Mouse (Mus musculus) intestine, embryonic 15.5 days (tissue): ENCODE data around the gene Zbtb2. TPM values are rescaled to one million over a fixed set of nuclear protein-coding genes. Genes with fewer than 3 reads are reported as not detected.
A peak's percentile ranks its signal among the peaks of the same experiment; 100 is the strongest.

ENCODE experiments used
- ATAC-seq: fragments of 200-750 bp; cut with Nextera tagmentation; 2 replicates; pipeline ENCODE4 v1.8.0; 2017; ENCODE audit warnings: moderate TSS enrichment, moderate library complexity
- H3K27ac ChIP-seq: fragments of 300-500 bp; sonication (generic); 2 replicates; pipeline ENCODE4 v1.5.1; 2015; ENCODE audit warnings: mild to moderate bottlenecking, inconsistent platforms
- H3K27me3 ChIP-seq: fragments of 300-500 bp; sonication (generic); replicated peaks from 2 replicates; pipeline ENCODE4 v1.6.1; 2015; ENCODE audit warnings: inconsistent platforms
- H3K36me3 ChIP-seq: fragments of 300-500 bp; sonication (generic); 2 replicates; pipeline ENCODE4 v1.6.1; 2015; ENCODE audit warnings: inconsistent platforms
- H3K4me1 ChIP-seq: fragments of 300-500 bp; sonication (generic); replicated peaks from 2 replicates; pipeline ENCODE4 v1.6.1; 2015; ENCODE audit warnings: inconsistent platforms
- H3K4me2 ChIP-seq: fragments of 300-500 bp; sonication (generic); replicated peaks from 2 replicates; pipeline ENCODE4 v1.6.1; 2015; ENCODE audit warnings: mild to moderate bottlenecking, inconsistent platforms
- H3K4me3 ChIP-seq: fragments of 300-500 bp; sonication (generic); replicated peaks from 2 replicates; pipeline ENCODE4 v1.5.1; 2015; ENCODE audit warnings: inconsistent platforms
- H3K9ac ChIP-seq: fragments of 300-500 bp; sonication (generic); 2 replicates; pipeline ENCODE4 v1.6.1; 2015; ENCODE audit warnings: inconsistent platforms
- H3K9me3 ChIP-seq: fragments of 300-500 bp; sonication (generic); 2 replicates; pipeline ENCODE4 v1.6.1; 2016; ENCODE audit warnings: inconsistent platforms
- WGBS: fragments of 180-500 bp; shearing (Covaris S2); methylation state at CpG from one replicate; pipeline ENCODE4 v1.1.7; 2015; 5-methylcytosine and 5-hydroxymethylcytosine counted together
- polyA plus RNA-seq: library from polyadenylated mRNA; unstranded; fragments of >200 nt; fragmentation: Nextera tagmentation; extraction: Ambion mirVana; gene quantifications from 2 replicates; pipeline ENCODE4 v1.2.1, GENCODE M21; 2015

Zbtb2 gene
- polyA plus RNA-seq, 1 experiment from 2014 or later, result 12.0 TPM

GRCm38 (mm10) chr10:4354371-4355260 is 33.3 kb downstream of the Zbtb2 start:
- WGBS, result 82% methylated on average over 38 of the region's 38 CpGs
- Histone ChIP-seq H3K36me3 (peaks cover 20% of the 10 kb centered on the region), H3K27ac (no peak overlapping the region)

DNA sequence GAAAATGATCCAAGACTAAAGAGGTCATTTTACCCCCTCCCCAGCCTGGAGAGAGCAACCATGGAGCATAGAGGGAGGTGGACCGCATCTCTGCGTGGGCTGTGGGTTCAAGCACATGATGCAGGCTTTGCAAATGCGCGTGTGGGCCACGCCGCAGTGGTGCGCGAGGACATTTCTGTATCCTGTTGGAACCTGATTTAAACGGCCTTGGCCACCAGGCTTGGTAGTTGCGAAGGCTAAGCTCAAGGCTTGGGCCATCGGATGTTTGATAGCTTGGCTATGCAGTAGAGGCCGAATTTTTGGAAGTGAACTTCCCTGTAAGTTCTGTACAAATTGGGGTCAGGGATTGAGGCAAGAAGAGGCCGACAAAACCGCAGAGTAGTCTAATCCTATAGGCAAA is 40.3 kb downstream of the Zbtb2 start:
- Histone ChIP-seq H3K4me2 (no peak overlapping the region), H3K27ac (no peak overlapping the region), H3K4me3 (no peak overlapping the region), H3K27me3 (no peaks in the 10 kb centered on the region), H3K9ac (no peak overlapping the region), H3K4me1 (peaks cover 9% of the 10 kb centered on the region; the same call in 1 of the 2 replicates), H3K9me3 (no peaks in the 10 kb centered on the region), H3K36me3 (no peaks in the 10 kb centered on the region)
- WGBS, result 96% methylated on average over 14 of the region's 14 CpGs
- no peak for ATAC-seq

More at GRCm38 (mm10) chr10:4354371-4355260, 33.3 kb downstream of the Zbtb2 start:
- Histone ChIP-seq H3K9ac (no peak overlapping the region), H3K9me3 (no peaks in the 10 kb centered on the region), H3K4me2 (no peak overlapping the region), H3K4me1 (no peaks in the 10 kb centered on the region), H3K4me3 (no peak overlapping the region), H3K27me3 (no peaks in the 10 kb centered on the region)
- no peak for ATAC-seq

GRCm38 (mm10) chr10:4347136-4347492 is 40.8 kb downstream of the Zbtb2 start:
- peak; percentile 61 for ATAC-seq
- WGBS, result 55% methylated on average over 4 of the region's 4 CpGs
- H3K4me3 ChIP-seq, result no peak overlapping the region

DNA sequence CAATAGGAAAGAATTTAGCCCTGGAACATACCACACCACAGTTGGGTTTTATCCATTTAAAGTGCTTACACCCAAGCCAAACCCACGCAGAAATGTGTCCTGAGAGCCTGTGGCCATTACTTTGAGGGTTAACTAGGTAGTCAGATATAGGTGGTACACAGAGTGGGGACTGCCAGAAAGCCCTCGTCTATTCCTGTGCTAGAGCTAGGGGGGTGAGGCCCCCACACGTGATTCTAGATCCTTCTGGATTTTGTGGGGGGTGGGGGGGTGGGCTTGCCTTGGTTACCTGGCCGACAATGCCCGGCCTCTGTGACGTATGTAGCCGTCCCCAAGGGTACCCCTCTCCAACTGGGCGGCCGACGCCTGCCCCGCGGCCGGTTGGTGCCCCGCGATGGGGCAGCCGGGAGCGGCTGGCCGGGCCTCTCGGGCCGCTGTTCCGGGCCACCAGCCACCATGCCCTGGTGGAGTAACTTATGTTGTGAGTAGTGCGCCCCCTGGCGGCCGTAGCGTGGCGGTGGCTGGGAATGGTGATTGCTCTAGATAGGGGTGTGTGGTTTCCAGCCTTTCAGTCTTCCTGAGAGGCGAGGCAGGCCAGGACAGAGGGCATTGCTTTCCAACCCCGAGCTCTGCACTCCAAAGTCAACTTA is 41.3 kb downstream of the Zbtb2 start:
- Histone ChIP-seq H3K27me3 (no peaks in the 10 kb centered on the region), H3K36me3 (no peaks in the 10 kb centered on the region), H3K27ac (no peak overlapping the region), H3K4me3 (peak overlapping the region; percentile 33), H3K9me3 (no peaks in the 10 kb centered on the region), H3K4me1 (peaks cover 9% of the 10 kb centered on the region; the same call in 1 of the 2 replicates), H3K9ac (peak overlapping the region; percentile 42), H3K4me2 (peak overlapping the region; percentile 69)
- peak; percentile 94 for ATAC-seq
- 11% methylated on average over 28 of the region's 28 CpGs for WGBS

More at GRCm38 (mm10) chr10:4347136-4347492, 40.8 kb downstream of the Zbtb2 start:
- H3K9me3 ChIP-seq, result no peaks in the 10 kb centered on the region
- H3K27ac ChIP-seq, result no peak overlapping the region
- H3K27me3 ChIP-seq, result no peaks in the 10 kb centered on the region
- peak overlapping the region; percentile 42; the same call in 1 of the 2 replicates for H3K9ac ChIP-seq
- H3K4me2 ChIP-seq, result peak overlapping the region; percentile 69
- peaks cover 9% of the 10 kb centered on the region; the same call in 1 of the 2 replicates for H3K4me1 ChIP-seq
- no peaks in the 10 kb centered on the region for H3K36me3 ChIP-seq

DNA sequence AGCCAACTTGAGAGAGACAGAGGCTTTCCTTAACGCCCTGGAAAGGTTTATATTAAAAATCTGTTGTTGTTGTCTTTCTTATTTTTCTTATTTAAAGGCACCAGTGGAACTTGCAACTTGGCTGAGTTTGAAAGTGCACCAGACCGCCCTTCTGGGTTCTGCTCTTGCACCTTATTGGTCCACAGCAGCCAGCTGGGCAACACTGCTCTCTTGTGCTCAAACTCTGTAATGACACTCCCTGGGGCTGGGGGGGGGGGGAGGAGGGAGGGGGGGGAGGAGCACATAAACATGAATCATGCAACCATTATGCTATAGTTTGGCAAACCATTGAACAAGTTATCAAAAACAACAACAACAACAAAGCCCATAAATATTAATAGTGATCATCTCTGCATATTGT is 46.5 kb downstream of the Zbtb2 start:
- peak; percentile 48; the same call in 1 of the 2 replicates for ATAC-seq
- 18% methylated on average over 2 of the region's 2 CpGs for WGBS
- H3K36me3 ChIP-seq, result no peaks in the 10 kb centered on the region

GRCm38 (mm10) chr10:4338863-4339461 is 48.9 kb downstream of the Zbtb2 start:
- H3K27ac ChIP-seq, result peak overlapping the region; percentile 68; the same call in 1 of the 2 replicates
- ATAC-seq, result no peak
- no peaks in the 10 kb centered on the region for H3K9me3 ChIP-seq
- H3K4me1 ChIP-seq, result peaks cover 9% of the 10 kb centered on the region
- peak overlapping the region; percentile 14; the same call in 1 of the 2 replicates for H3K4me3 ChIP-seq
- peak overlapping the region; percentile 49 for H3K4me2 ChIP-seq
- H3K9ac ChIP-seq, result no peak overlapping the region
- 40% methylated on average over 15 of the region's 15 CpGs for WGBS
- H3K36me3 ChIP-seq, result no peaks in the 10 kb centered on the region
- H3K27me3 ChIP-seq, result no peaks in the 10 kb centered on the region

More for the DNA sequence above, 46.5 kb downstream of the Zbtb2 start:
- no peaks in the 10 kb centered on the region for H3K9me3 ChIP-seq
- H3K9ac ChIP-seq, result no peak overlapping the region
- H3K4me3 ChIP-seq, result no peak overlapping the region
- no peak overlapping the region for H3K27ac ChIP-seq
- peaks cover 11% of the 10 kb centered on the region for H3K4me1 ChIP-seq
- no peaks in the 10 kb centered on the region for H3K27me3 ChIP-seq
- no peak overlapping the region for H3K4me2 ChIP-seq

DNA sequence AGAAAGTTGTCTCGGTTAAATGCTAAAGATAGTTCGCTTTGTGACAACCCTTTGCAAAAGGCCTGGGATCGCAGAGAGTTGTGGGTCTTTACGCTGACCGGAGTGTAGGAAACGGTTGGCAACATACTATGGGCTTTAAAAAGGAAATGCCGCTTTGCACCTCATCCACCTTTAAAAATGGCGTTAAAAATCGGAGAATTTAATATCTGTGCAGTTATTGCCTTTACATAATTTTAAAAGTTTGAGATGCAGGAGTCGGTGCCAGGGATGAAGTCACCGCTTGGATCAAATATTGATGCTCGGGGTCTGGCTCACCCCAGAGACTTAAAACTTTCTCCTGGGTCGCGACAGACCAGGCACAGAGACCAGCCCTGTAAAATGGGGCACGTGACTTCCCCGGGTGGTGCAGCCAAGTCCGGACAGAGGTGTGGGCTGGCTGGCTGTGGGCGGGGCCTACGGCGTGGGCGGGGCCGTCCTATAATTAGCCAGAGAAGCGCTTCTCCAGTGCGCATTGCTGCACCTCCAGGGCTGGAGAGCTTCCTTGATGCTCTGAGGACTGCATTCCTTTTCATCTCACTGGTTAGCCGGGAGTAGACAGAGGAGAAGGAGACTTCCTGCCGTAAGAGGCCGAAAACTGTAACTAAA is 53.7 kb downstream of the Zbtb2 start:
- 5% methylated on average over 27 of the region's 27 CpGs for WGBS
- H3K4me3 ChIP-seq, result peak overlapping the region; percentile 35
- ATAC-seq, result peak; percentile 97

DNA sequence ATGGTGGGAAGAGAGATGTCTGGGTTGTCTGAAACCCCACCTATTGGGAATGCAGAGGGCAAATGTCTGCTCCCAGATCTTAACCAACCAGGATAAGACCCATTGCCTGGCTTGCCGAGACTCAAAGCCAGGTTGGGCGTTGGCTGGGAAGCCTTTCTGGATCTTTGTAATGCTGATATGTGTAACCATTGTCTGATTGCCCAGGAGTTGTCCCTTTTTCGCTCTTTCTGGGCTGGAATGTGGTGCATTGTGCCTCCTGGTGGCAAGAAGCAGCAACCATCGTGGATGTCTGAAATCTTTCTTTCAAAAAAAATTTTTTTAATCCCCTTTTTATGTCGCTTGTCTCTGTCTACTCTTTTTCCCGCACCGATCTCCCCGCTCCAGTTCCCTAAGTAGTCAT is 54.6 kb downstream of the Zbtb2 start:
- H3K27ac ChIP-seq, result 0 out of 2 replicates have a peak overlapping the region, but pooled peaks have one; percentile 51
- no peak overlapping the region for H3K4me3 ChIP-seq
- ATAC-seq, result peak; percentile 29; the same call in 1 of the 2 replicates
- no peak overlapping the region for H3K9ac ChIP-seq
- WGBS, result 12% methylated on average over 8 of the region's 8 CpGs
- H3K36me3 ChIP-seq, result no peaks in the 10 kb centered on the region
- H3K9me3 ChIP-seq, result no peaks in the 10 kb centered on the region
- H3K27me3 ChIP-seq, result no peaks in the 10 kb centered on the region
- H3K4me2 ChIP-seq, result peak overlapping the region; percentile 68
- H3K4me1 ChIP-seq, result no peaks in the 10 kb centered on the region

More for the DNA sequence above, 53.7 kb downstream of the Zbtb2 start:
- H3K27ac ChIP-seq, result peak overlapping the region; percentile 51
- no peaks in the 10 kb centered on the region for H3K27me3 ChIP-seq
- no peaks in the 10 kb centered on the region for H3K9me3 ChIP-seq
- H3K4me1 ChIP-seq, result peaks cover 5% of the 10 kb centered on the region; the same call in 1 of the 2 replicates
- H3K9ac ChIP-seq, result peak overlapping the region; percentile 33
- H3K36me3 ChIP-seq, result no peaks in the 10 kb centered on the region
- H3K4me2 ChIP-seq, result peak overlapping the region; percentile 68

GRCm38 (mm10) chr10:4332228-4332979 is 55.5 kb downstream of the Zbtb2 start:
- WGBS, result 59% methylated on average over 7 of the region's 7 CpGs
- no peak overlapping the region for H3K9ac ChIP-seq
- no peak overlapping the region for H3K4me3 ChIP-seq
- H3K27ac ChIP-seq, result no peak overlapping the region
- no peaks in the 10 kb centered on the region for H3K27me3 ChIP-seq
- no peaks in the 10 kb centered on the region for H3K4me1 ChIP-seq
- no peak for ATAC-seq
- H3K9me3 ChIP-seq, result no peaks in the 10 kb centered on the region
- H3K36me3 ChIP-seq, result no peaks in the 10 kb centered on the region
- no peak overlapping the region for H3K4me2 ChIP-seq

DNA sequence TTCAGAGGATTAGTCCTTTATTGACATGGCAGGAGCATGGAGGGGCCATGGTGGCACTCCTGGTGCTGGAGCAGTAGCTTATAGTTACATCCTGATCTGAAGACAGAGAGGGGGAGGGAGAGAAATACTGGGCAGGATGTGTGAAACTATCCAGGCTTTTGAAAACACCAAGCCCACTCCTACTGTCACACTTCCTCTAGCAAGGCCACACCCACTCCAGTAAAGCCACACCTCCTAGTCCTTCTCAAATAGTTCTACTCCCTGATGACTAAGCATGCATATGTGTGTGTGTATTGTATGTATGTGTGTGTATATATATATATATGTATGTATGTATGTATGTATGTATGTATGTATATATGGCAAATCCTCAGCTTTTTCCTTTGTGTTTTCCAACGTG is 60.2 kb downstream of the Zbtb2 start:
- H3K4me3 ChIP-seq, result no peak overlapping the region
- H3K4me2 ChIP-seq, result no peak overlapping the region
- no peaks in the 10 kb centered on the region for H3K36me3 ChIP-seq
- H3K27ac ChIP-seq, result no peak overlapping the region
- H3K9me3 ChIP-seq, result no peaks in the 10 kb centered on the region
- no peaks in the 10 kb centered on the region; the same call in 1 of the 2 replicates for H3K4me1 ChIP-seq
- H3K27me3 ChIP-seq, result no peaks in the 10 kb centered on the region
- 88% methylated on average over 1 of the region's 1 CpGs for WGBS
- no peak for ATAC-seq
- H3K9ac ChIP-seq, result no peak overlapping the region

- H3K9ac ChIP-seq, result no peak overlapping the region
- H3K36me3 ChIP-seq, result no peaks in the 10 kb centered on the region
- ATAC-seq, result peak; percentile 41; the same call in 1 of the 2 replicates
- no peak overlapping the region for H3K4me2 ChIP-seq
- no peaks in the 10 kb centered on the region; the same call in 1 of the 2 replicates for H3K4me1 ChIP-seq
- no peaks in the 10 kb centered on the region for H3K9me3 ChIP-seq
- no peaks in the 10 kb centered on the region for H3K27me3 ChIP-seq
- H3K4me3 ChIP-seq, result no peak overlapping the region
- no peak overlapping the region; the same call in 1 of the 2 replicates for H3K27ac ChIP-seq
- WGBS, result 21% methylated on average over 5 of the region's 5 CpGs
Measured at GRCm38 (mm10) chr10:4325562-4325961, 62.3 kb downstream of the Zbtb2 start.
